Mouse (Mus musculus): ENCODE results near the gene Btd.

DNA sequence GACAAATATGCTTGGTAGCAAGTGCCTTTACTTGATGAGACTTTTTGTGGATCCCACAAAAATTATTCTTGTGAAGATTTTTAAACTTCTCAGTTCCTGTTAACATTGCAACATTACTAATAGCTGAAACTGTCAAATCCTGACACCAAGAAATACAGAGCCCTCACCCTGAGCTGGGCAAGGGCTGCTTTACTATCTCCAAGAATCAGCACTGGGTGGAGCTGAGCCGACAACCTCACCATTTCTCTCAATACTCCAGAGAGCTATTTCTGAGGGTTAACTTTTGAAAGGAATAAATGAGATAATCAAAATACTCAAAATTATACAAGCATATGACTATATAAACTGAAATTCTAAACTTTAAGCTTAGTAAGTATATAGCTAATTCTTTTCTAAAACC, 68.5 kb downstream of the Btd start:
- TF ChIP-seq CTCF (IDR thresholded peaks at IDR 0.05; ENCODE audit: low read depth, low read length) (no peak), POLR2A (IDR thresholded peaks at IDR 0.05; ENCODE audit: extremely low read depth, insufficient read depth, low read length) (no peak)
